ENCODE assay signal across 17 mouse cellular contexts in the genomic region with DNA sequence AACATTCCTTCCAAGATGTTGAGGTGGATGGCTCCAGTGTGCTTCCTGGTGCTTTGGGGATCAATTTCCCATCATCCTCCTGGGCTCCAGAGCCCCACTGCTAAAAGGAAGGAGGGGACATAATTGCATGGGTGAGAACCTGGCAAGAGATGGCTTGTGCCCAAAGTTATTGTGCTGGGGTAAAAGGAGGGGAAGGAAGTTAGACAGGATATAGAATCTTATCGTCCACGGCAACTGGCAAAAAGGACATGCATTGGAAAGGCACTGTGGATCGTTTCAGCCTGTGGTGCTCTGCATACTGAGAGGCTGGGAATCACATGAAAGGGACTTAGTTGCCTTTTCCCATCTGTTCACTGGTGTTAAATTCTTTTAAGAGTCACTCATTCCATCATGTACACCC.
"Had no signal": no experiment of that assay in that cellular context is flagged by ENCODE, and none has a peak within 500 bp of the region (broad histone marks: within the 10 kb centered on the region; RNA-seq: fewer than 3 reads in every experiment).

No protein-coding gene starts in this region.

- H3K9ac ChIP-seq: limb, embryonic 12.5 days; liver, embryonic 13.5 days; midbrain, embryonic 13.5 days had no signal

- H3K36me3 ChIP-seq: limb, embryonic 12.5 days; liver, embryonic 13.5 days; midbrain, embryonic 10.5 days; midbrain, embryonic 13.5 days had no signal

- ATAC-seq: midbrain, embryonic 13.5 days; midbrain, embryonic 16.5 days had no signal

- H3K27me3 ChIP-seq: limb, embryonic 12.5 days; liver, embryonic 13.5 days; megakaryocyte, embryonic 14.5 days; midbrain, embryonic 13.5 days had no signal

- H3K4me1 ChIP-seq: liver, embryonic 13.5 days; midbrain, embryonic 13.5 days had no signal

- H3K4me2 ChIP-seq: limb, embryonic 12.5 days; liver, embryonic 13.5 days; midbrain, embryonic 13.5 days had no signal

- H3K27ac ChIP-seq: left cerebral cortex, adult 2 months; limb, embryonic 12.5 days; liver, embryonic 13.5 days; midbrain, embryonic 13.5 days had no signal

- H3K4me3 ChIP-seq: left cerebral cortex, adult 2 months; limb, embryonic 12.5 days; liver, embryonic 13.5 days; megakaryocyte, embryonic 14.5 days; midbrain, embryonic 10.5 days; midbrain, embryonic 13.5 days; myocyte had no signal

- DNase-seq: kidney, adult 11 months; kidney, adult 9 months; kidney, postnatal 14 days; kidney, postnatal 4 days; layer of hippocampus, postnatal 36 days; liver, embryonic 13.5 days; lung, adult 2 months; lung, postnatal 36 days; thymus, adult 18-20 months; thymus, postnatal 36 days had no signal

- H3K9me3 ChIP-seq: limb, embryonic 12.5 days; liver, embryonic 13.5 days; megakaryocyte, embryonic 14.5 days; midbrain, embryonic 10.5 days; midbrain, embryonic 13.5 days had no signal
